Mouse (Mus musculus): ENCODE measurements around the gene Barhl1. TPM values are rescaled to one million over a fixed set of nuclear protein-coding genes. Genes with fewer than 3 reads are reported as not detected.

Gene Barhl1
- total and polyA plus RNA-seq, 3 experiments: 0.15 to 0.47 TPM; not detected in 1

- DNase-seq (ENCODE audit: low read depth, low spot score): no peak
- no peaks in the 10 kb centered on the region for H3K79me2 ChIP-seq (ENCODE audit: control insufficient read depth, insufficient read depth, low read length, poor library complexity)
- no peak overlapping the region for H3K4me3 ChIP-seq (ENCODE audit: control insufficient read depth in 1 of 2, insufficient read depth in 1 of 2, low read depth in 2 of 2, low read length in 2 of 2)
- peaks cover 0 to 7% of the 10 kb centered on the region in 2 experiments; a peak in 3 of 4 replicates for H3K36me3 ChIP-seq (ENCODE audit: control insufficient read depth in 1 of 2, insufficient read depth in 2 of 2, low read length in 2 of 2)
- H3K4me1 ChIP-seq (ENCODE audit: control insufficient read depth in 1 of 2, insufficient read depth in 2 of 2, low read length in 2 of 2): no peaks in the 10 kb centered on the region; a peak in 1 of 4 replicates
- TF ChIP-seq ZMIZ1 (IDR thresholded peaks at IDR 0.05; ENCODE audit: low read depth, low read length): no peak
- no peak for TF ChIP-seq HCFC1 (IDR thresholded peaks at IDR 0.05; ENCODE audit: low read depth, low read length)
- no peaks in the 10 kb centered on the region for H3K9me3 ChIP-seq (replicated peaks; ENCODE audit: insufficient read depth, low read length)
- no peaks in the 10 kb centered on the region for H3K27me3 ChIP-seq (ENCODE audit: control insufficient read depth in 1 of 2, insufficient read depth in 2 of 2, low read length in 2 of 2)
- H3K9ac ChIP-seq (ENCODE audit: control insufficient read depth, low read depth, low read length, poor library complexity, severe bottlenecking): no peak overlapping the region
- H3K27ac ChIP-seq (ENCODE audit: control insufficient read depth, low read depth, low read length): no peak overlapping the region
Observed at GRCm38 (mm10) chr2:28863857-28864256, 52.6 kb downstream of the Barhl1 start.

GRCm38 (mm10) chr2:28860678-28861423 lies 55.6 kb downstream of the Barhl1 start:
- H3K27me3 ChIP-seq (ENCODE audit: control insufficient read depth in 1 of 2, insufficient read depth in 2 of 2, low read length in 2 of 2): no peaks in the 10 kb centered on the region
- no peaks in the 10 kb centered on the region for H3K79me2 ChIP-seq (ENCODE audit: control insufficient read depth, insufficient read depth, low read length, poor library complexity)
- no peak for DNase-seq (ENCODE audit: low read depth, low spot score)
- H3K27ac ChIP-seq (ENCODE audit: control insufficient read depth, low read depth, low read length): no peak overlapping the region
- H3K4me3 ChIP-seq (ENCODE audit: control insufficient read depth in 1 of 2, insufficient read depth in 1 of 2, low read depth in 2 of 2, low read length in 2 of 2): no peak overlapping the region
- H3K36me3 ChIP-seq (ENCODE audit: control insufficient read depth in 1 of 2, insufficient read depth in 2 of 2, low read length in 2 of 2): peaks cover 2 to 13% of the 10 kb centered on the region in 2 experiments; a peak in 3 of 4 replicates
- H3K4me1 ChIP-seq (ENCODE audit: control insufficient read depth in 1 of 2, insufficient read depth in 2 of 2, low read length in 2 of 2): no peaks in the 10 kb centered on the region; a peak in 1 of 4 replicates
- no peaks in the 10 kb centered on the region for H3K9me3 ChIP-seq (replicated peaks; ENCODE audit: insufficient read depth, low read length)
- TF ChIP-seq CTCF (IDR thresholded peaks at IDR 0.05 in 2 of 3, conservative IDR thresholded peaks at IDR 0.05 in 1 of 3; ENCODE audit: control insufficient read depth in 1 of 3, insufficient read depth in 1 of 3, low read depth in 2 of 3, low read length in 3 of 3, poor library complexity in 1 of 3, severe bottlenecking in 1 of 3) (no peak), MXI1 (IDR thresholded peaks at IDR 0.05; ENCODE audit: low read depth, low read length) (no peak), KAT2A (conservative IDR thresholded peaks at IDR 0.05; ENCODE audit: low read depth, low read length) (no peak), TBP (IDR thresholded peaks at IDR 0.05; ENCODE audit: low read depth, low read length) (no peak), GATA1 (IDR thresholded peaks at IDR 0.05; ENCODE audit: low read depth, low read length) (no peak), MEF2A (IDR thresholded peaks at IDR 0.05; ENCODE audit: extremely low read depth, insufficient replicate concordance, low read depth, low read length, poor library complexity, severe bottlenecking) (no peak), SMC3 (IDR thresholded peaks at IDR 0.05; ENCODE audit: low read depth, low read length) (no peak), GABPA (IDR thresholded peaks at IDR 0.05; ENCODE audit: low read depth, low read length) (no peak), TCF12 (IDR thresholded peaks at IDR 0.05; ENCODE audit: low read depth, low read length) (no peak), NRF1 (IDR thresholded peaks at IDR 0.05; ENCODE audit: insufficient read depth, low read depth, low read length, poor library complexity, severe bottlenecking) (no peak), POLR2A (IDR thresholded peaks at IDR 0.05; ENCODE audit: control insufficient read depth in 1 of 2, insufficient read depth in 1 of 2, low read depth in 1 of 2, low read length in 2 of 2, poor library complexity in 1 of 2) (no peak), E2F4 (IDR thresholded peaks at IDR 0.05; ENCODE audit: borderline replicate concordance, low read depth, low read length) (no peak), JUND (IDR thresholded peaks at IDR 0.05; ENCODE audit: low read depth, low read length) (no peak), MAZ (IDR thresholded peaks at IDR 0.05; ENCODE audit: low read depth, low read length) (no peak), ETS1 (IDR thresholded peaks at IDR 0.05; ENCODE audit: low read depth, low read length) (no peak), CHD1 (IDR thresholded peaks at IDR 0.05; ENCODE audit: low read depth, low read length) (no peak), CHD2 (IDR thresholded peaks at IDR 0.05; ENCODE audit: low read length) (no peak), ZNF384 (IDR thresholded peaks at IDR 0.05; ENCODE audit: low read depth, low read length) (no peak), MAX (IDR thresholded peaks at IDR 0.05; ENCODE audit: low read length) (no peak)
- no peak overlapping the region for H3K9ac ChIP-seq (ENCODE audit: control insufficient read depth, low read depth, low read length, poor library complexity, severe bottlenecking)
